Mouse (Mus musculus) frontal cortex, postnatal 10 days (tissue): Measurements from ENCODE around the gene Mapre3.
"Not testable (repeated sequence)": the region's sequence is repeated elsewhere in the genome, so short reads cannot be mapped to it uniquely, and the experiment has no call there.

Experiments
- DNase-seq, 2 experiments: peaks; one replicate each; pipeline ENCODE4 v3.0.0; 2022; ENCODE audit warnings: low spot score in 2 of 2, mixed read lengths in 1 of 2

Mapre3 gene

GRCm38 (mm10) chr5:30881839-30882238, 67.4 kb downstream of the Mapre3 start:
- not testable (repeated sequence) for DNase-seq

GRCm38 (mm10) chr5:30886209-30886608, 71.8 kb downstream of the Mapre3 start:
- DNase-seq, result no peak

- DNase-seq, result no peak
Observed at GRCm38 (mm10) chr5:30886731-30887130, 72.3 kb downstream of the Mapre3 start.

GRCm38 (mm10) chr5:30887331-30887761, 72.9 kb downstream of the Mapre3 start:
- DNase-seq, result peak; percentile 56 to 66

GRCm38 (mm10) chr5:30887858-30888336, 73.5 kb downstream of the Mapre3 start:
- peak; percentile 87 to 91 for DNase-seq

- DNase-seq, result peak; percentile 92 to 96
Observed at GRCm38 (mm10) chr5:30888337-30889087, 74.1 kb downstream of the Mapre3 start, which contains the start of gene Agbl5. TSS of gene Agbl5 (plus strand) at chr5:30888694.

GRCm38 (mm10) chr5:30889088-30889754, 74.8 kb downstream of the Mapre3 start:
- peak in 1 of 2 experiments; percentile 54 for DNase-seq

- no peak for DNase-seq
Observed at GRCm38 (mm10) chr5:30890375-30890774, 75.9 kb downstream of the Mapre3 start.

- no peak for DNase-seq
Observed at GRCm38 (mm10) chr5:30901860-30902259, 87.4 kb downstream of the Mapre3 start.

GRCm38 (mm10) chr5:30907413-30908059, 93.1 kb downstream of the Mapre3 start, which contains the start of gene Ost4:
TSS of gene Ost4 (minus strand) at chr5:30907788.
- DNase-seq, result peak; percentile 91 to 93

- DNase-seq, result no peak
Observed at GRCm38 (mm10) chr5:30908426-30909299, 94.2 kb downstream of the Mapre3 start.

GRCm38 (mm10) chr5:30909300-30909659, 94.8 kb downstream of the Mapre3 start:
- DNase-seq, result no peak

- no peak for DNase-seq
Observed at GRCm38 (mm10) chr5:30909863-30910262, 95.4 kb downstream of the Mapre3 start.

- DNase-seq, result no peak
Observed at GRCm38 (mm10) chr5:30910481-30910880, 96.0 kb downstream of the Mapre3 start.

- DNase-seq, result no peak
Observed at GRCm38 (mm10) chr5:30912156-30912555, 97.7 kb downstream of the Mapre3 start.

GRCm38 (mm10) chr5:30913060-30913841, 98.8 kb downstream of the Mapre3 start, which contains the start of gene Emilin1:
TSS of gene Emilin1 (plus strand) at chr5:30913402.
- DNase-seq, result no peak

- no peak for DNase-seq
Observed at GRCm38 (mm10) chr5:30914101-30914635, 99.7 kb downstream of the Mapre3 start.

- no peak for DNase-seq
Observed at GRCm38 (mm10) chr5:30914849-30915248, 100.4 kb downstream of the Mapre3 start.

GRCm38 (mm10) chr5:30915456-30915855, 101.0 kb downstream of the Mapre3 start:
- DNase-seq, result peak in 1 of 2 experiments; percentile 20
